Mouse (Mus musculus) kidney, postnatal 25 days (tissue): ENCODE data around the gene Gpr19.

ENCODE experiments used
- DNase-seq, 2 experiments: peaks; one replicate each; pipeline ENCODE4 v3.0.0; 2021; ENCODE audit warnings: mixed read lengths in 2 of 2

The Gpr19 gene

GRCm38 (mm10) chr6:134848197-134848890 is 50.0 kb downstream of the Gpr19 start:
- DNase-seq: peak; percentile 62 to 77

DNA sequence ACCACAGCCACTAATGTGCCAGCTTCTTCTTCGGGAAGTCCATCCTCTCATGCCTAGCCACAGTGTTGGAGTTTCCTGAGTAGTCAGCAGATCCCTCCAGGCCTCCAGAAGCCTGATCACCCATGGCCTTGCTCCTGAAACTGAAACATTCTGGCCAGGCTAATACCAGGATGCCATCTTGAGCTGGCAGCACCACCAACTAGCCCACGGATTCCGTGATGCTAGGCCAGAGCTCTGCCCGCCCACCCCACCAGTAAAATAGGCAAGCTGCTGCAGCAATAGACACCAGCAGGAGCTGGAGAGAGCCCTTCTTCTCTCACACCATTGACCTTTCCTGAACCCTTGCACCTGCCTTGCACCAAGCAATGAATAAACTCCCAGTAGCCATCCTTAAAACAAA is 50.8 kb downstream of the Gpr19 start:
- no peak for DNase-seq

DNA sequence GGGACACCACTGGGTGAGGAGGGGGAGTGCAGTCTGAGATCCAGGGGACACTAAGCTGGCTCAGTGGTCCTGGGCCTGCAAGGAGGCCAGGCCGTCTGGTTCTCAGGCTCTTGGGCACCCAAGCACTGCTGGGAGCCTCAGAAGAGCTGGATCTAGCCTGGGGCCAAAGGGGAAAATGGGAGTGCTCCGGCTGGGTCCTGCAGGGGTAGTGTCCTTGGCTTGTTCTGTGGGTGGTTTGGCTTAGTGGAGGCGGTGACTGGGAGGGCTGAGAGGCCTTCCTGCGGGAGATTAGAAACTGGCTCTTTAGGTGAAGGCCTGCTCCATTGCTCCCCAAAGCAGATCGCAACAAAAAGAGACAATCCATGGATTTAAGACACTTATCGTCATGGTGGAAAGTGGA is 52.1 kb downstream of the Gpr19 start:
- peak in 1 of 2 experiments; percentile 28 for DNase-seq

DNA sequence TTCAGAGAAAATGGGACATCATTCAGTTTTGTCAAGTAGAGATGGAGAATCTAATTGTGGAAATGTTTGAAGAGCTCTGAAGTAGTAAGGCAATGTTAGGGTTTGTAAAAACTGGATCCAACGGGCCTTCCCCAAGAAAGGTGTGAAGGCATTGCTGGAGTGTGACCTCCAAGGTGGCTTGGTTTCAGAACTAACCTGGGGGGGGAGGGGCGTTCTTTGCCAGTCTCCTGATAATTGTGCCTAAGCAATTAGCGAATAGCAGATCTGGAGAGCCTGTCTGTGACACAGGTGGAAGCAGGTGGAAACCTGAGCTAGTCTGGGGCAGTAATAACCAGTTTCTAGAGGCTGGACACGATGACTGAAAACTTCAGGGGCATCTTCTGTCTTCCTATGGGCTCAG is 52.7 kb downstream of the Gpr19 start:
- DNase-seq: peak; percentile 42 to 61

DNA sequence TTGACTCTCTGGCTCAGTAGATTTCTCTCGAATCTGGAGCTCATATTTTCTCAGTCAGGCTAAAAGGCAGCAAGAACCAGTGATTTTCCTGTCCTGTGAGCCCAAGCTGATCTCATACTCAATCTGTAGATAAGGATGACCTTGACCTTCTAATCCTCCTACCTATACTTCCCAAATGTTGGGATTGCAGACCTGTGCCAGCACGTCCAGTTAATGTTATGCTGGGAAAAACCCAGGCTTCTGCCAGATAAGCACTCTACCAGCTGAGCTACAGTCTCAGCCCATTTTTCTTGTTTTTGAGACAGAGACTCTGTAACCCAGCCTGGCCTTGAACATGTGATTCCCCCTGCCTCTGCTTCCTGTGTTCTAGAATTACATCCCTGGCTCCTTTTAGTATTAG is 58.0 kb downstream of the Gpr19 start:
- no peak for DNase-seq

- no peak for DNase-seq
These were observed 60.3 kb downstream of the Gpr19 start for GRCm38 (mm10) chr6:134838111-134838510.

DNA sequence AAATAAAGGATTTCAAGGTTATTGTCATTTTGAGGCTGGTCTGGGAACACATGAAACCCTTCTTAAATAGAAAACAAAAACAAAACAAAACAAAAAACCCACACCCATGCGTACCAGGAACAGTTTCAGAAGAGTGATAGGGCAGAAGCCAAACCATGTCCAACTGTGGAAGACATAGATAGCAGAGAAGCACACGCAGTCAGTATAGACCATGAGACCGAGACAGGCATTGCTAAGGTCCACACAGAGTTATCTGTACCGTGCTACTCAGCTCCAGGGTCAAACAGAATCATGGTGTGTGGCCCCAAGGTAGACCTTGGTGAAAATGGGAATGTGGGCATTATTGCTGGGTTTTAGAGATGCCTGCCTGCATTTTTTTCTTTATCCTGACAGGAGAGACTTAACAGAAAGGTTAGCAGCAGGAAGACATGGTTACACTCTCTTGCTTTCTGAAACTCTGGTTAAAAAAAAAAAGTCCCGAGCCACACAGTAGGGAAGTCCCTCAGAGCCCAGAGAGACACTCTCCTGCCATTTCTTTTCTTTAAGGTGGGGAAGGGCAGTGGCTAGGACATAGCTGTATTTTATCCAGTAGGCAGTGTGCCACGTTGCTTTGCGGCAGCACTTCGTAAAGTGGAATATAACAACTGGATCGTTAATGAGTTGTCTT is 63.7 kb downstream of the Gpr19 start:
- DNase-seq: no peak

DNA sequence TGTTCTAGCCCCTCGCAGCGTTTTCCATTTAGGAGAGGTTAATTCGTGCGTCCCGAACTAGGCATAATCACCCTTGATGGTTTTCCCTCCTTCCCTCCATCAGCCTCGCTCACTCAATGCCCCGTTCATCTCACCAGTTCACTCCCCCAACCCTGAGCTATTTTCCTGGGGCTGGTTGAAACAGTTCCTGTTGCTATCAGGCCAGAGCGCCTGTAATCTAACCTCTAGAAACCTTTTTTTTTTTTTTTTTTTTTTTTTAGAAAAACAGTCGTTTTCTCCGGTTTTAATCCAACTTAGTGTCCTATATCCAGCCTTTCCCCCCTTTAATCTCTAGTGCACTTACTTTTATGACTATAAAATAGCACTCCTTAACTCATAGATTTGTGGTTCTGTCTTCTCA is 67.6 kb downstream of the Gpr19 start:
- DNase-seq: no peak

GRCm38 (mm10) chr6:134829786-134830700 is 68.3 kb downstream of the Gpr19 start, which contains the start of gene Crebl2:
Crebl2 (plus strand) TSS chr6:134830154.
- DNase-seq: peak; percentile 100

DNA sequence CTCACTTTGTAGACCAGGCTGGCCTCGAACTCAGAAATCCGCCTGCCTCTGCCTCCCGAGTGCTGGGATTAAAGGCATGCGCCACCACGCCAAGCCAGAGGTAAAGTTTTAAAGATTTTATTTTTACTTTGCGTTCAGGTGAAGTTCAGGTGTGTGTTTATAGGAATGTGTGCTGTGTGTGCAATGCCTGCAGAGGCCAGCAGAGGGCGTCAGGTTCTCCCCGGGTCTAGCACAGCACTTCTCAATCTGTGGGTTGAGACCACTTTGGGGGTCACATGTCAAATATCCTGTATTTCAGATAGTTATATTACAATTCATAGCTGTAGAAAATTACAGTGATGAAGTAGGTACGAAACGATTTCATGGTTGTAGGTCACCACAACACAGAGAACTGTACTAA is 75.5 kb downstream of the Gpr19 start:
- DNase-seq: peak in 1 of 2 experiments; percentile 22

GRCm38 (mm10) chr6:134820411-134820810 is 78.0 kb downstream of the Gpr19 start:
- no peak for DNase-seq

DNA sequence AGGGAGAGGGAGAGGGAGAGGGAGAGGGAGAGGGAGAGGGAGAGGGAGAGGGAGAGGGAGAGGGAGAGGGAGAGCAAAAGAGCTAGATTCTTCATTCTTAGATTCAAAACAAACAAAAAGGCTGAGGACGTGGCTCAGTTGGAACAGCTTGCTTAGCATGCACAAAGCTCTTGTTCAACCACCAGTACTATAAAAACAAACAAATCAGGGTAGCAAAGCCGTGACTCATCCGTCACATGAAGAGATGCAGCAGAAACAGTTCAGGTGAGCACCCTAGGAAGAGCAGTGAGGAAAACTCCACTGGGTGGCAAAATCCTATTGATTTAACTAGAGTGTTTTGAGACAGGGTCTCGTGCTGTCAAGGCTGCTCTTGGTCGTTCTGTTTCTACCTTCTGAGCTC is 78.6 kb downstream of the Gpr19 start:
- no peak for DNase-seq
